Mouse (Mus musculus) CD4-positive helper T cell, adult 2 months (primary cell): ENCODE measurements around the gene Col1a2.

Source experiments
- DNase-seq: peaks from one replicate; pipeline ENCODE4 v3.0.0-alpha.2; 2012; ENCODE audit warnings: low read depth, missing footprints, low spot score

Gene Col1a2

GRCm38 (mm10) chr6:4587946-4588345, 83.3 kb downstream of the Col1a2 start:
- DNase-seq = no peak

GRCm38 (mm10) chr6:4588722-4589121, 84.1 kb downstream of the Col1a2 start:
- no peak for DNase-seq

- no peak for DNase-seq
These were observed 85.5 kb downstream of the Col1a2 start for GRCm38 (mm10) chr6:4590089-4590488.
